Mouse (Mus musculus) CD8-positive naive resting alpha-beta T cell, adult 2 months (primary cell): ENCODE measurements around the gene Msi2.

Source experiments
- DNase-seq, 2 experiments: peaks; one replicate each; pipeline ENCODE4 v3.0.0; 2022; ENCODE audit warnings: low read depth in 2 of 2, low spot score in 2 of 2

Msi2 gene

DNA sequence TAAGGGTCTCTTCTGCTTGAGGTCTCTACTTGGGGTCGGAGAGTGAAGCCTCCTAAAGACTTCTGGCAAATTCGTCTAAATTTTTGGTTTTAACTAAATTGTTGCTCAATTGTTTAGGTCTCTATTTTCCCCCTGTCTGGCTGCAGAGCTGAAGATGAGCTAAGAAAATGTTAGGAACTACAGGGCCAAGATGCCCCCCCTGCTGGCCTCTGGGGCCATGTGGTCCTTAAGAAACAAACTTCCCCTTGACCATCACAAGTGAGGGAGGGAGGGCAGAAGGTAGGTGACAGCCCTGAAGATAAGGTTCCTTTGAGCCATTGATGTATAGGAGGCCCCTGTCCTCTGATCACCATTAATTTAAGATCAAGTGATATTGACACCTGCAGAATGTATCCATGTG is 225.7 kb downstream of the Msi2 start:
- no peak for DNase-seq

DNA sequence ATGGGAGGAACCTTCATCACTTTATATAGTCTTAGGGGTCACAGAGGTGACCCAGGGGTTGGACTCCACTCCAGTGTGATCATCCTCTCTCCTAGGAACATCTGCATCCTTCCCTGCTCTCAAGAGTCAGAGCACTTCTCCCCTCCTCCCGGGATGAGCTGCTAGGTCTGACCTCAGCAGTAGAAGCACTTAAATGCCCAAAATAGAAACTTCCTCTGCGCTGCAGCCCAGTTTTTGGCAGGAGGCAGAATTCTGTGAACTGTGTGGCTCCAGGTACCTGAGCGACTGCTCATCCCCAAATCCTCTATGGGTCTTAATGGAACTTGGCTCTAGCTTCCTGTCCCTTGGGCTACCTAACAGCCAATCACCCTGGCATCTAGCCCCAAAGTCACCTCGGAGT is 228.3 kb downstream of the Msi2 start:
- DNase-seq = no peak

DNA sequence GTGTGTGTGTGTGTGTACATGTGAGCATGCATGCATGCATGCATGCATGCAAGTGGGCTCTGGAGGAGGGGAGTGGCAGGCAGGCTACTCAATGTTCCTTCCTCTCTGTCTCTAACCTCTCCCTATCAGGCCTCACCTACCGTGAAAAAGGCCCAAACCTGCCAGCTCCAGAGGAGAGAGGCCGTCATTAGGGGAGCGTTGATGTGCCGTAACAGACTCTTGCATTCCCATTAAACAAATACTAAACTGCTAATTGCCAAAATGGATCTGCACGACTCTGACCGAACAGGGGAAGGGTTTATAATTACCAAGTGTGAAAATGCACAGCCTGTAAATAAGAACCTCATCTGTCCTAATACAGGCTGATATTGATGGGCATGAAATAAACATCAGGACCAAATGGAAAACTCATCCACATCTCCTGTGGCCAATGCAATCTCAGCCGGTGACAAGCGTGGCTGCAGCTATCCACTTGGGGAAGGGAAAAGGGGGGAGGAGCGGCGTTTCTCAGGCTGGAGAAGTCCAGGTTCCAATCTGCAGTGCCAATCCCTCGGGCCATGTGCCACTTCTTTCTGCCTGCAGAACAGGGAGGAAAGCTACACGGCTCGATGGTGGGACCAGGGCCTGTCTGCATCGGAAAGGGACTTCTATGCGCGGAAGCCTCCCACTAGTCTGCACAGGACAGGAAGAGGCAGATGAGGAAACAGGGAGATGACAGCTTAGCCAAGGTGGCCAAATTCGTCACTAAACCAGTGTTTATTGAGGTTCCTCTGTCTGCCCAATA is 229.2 kb downstream of the Msi2 start:
- DNase-seq = no peak

DNA sequence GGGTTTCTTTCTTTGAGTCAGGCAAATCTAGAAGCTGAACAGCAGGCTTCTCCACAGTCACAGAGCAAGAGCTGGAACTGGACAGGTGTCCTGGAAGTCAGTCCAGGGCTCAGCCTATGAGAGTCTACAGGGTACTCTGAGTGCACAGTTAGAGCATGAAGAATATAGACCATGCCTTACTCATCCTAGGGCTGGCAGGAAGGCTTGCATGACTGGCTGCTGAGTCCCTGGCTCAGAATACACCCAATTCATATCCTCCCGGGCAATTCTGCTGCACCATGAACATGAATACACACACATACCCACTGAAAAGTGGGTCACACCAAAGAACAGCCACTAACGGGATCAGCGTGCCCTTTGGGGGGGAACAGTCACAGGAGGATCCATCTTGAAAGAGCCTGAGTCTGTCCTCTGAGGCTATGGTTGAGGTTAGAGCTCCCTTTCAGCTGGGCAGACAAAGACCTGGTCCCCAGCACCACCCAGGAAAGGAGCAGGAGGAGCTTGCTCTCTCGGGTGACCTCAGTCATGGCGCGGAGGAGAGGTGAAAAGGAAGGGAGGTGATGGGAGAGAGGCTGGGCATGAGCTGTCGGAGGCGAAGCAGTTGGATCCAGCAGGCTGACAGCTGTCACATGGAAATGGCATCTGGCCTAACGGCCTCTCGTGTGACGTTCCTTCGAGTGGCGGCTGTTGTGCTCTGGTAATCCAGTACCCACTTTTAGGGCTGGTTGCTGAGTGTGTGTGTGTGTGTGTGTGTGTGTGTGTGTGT is 230.0 kb downstream of the Msi2 start:
- no peak for DNase-seq

DNA sequence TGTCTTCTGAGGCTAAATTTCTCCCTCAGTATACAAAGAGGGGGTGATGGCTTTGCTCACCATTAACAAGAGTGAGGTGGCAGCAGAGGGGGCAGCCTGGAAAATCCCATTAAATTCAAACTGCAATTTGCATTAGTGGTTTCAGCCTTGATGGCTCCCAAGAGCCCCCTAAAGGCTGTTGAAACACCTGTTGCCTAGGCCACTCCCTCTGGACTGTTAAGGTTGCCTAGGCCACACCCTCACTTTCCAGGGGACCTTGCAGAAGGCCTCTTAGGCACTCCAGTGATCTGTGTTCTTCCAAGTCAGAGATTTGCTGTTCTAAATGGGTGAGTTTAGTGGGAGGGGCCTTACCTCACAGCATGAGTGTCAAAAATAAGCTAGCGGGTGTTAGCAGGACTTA is 232.3 kb downstream of the Msi2 start:
- DNase-seq = no peak

DNA sequence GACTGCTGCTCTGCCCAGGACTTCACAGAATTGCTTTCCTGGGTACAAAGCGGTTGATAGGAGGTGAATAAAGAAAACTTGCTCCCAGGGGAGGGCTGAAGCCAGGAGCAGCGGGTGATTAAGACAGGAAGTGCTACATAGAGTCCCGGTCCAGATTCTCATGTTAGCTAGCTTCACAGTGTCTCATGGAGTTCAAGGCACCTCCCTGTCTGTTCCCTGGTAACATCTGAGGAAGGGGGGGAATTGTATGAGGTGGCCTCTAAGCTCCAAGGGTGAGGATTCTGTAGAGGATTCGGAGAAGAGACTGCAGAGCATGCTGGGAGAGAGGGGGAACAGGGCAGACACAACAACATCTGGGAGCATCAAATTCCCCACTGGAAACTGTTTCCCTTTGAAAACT is 233.2 kb downstream of the Msi2 start:
- DNase-seq = no peak

DNA sequence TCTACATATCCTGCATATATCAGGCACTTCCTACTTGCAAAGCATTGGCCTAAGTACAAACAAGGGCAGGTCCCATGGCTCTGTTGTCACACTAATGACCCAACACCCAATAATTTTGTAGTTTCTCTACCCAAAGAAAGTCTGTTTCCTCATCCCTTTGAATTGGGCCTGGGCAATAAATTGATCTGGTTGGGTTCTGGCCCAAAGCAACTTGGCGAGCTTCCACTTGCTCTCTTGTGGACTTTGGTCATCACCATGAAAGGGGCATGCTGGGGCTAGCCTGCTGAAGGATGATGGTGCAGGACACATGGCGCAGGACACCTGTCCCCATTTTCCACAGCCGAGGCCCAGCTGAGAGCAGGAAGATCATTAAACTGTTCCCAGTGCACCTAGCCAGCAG is 234.3 kb downstream of the Msi2 start:
- DNase-seq = no peak

DNA sequence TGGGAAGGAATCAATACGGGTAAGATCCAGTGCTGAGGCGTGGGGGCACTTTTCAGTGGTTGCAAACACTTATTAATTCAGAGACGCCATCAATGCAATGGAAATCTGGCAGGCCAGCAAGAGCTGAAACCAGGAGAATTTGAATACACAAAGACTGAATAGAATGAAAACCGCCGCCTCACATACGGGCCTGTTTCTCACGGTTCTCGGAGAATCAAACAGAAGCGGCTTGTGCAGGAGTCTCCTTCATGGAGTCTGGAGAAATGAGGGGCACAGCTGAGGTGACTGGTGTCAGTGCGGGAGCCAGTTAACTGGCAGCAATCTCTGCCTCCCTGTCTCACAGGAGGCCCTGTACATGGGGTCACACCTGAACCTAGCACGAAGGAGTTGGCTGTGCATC is 235.7 kb downstream of the Msi2 start:
- no peak for DNase-seq

DNA sequence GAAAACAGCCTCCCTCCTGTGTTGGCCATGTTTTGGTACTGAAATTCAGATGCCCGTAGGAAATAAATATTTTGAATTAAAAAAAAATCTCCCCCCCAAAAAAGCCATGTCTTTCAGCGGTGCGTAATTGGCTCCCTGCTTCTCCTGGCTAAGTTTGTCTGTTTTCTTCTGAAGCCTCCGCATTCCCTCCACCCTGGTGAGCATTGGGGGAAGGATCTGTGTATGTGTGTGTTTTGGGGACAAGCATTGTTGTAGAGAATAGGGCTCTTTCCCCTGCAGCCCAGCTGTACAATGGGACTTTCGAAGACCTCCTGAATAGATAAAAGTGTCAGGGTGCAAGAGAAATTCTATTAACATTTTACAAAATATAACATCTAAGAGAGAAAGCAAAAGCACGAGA is 236.1 kb downstream of the Msi2 start:
- no peak for DNase-seq

DNA sequence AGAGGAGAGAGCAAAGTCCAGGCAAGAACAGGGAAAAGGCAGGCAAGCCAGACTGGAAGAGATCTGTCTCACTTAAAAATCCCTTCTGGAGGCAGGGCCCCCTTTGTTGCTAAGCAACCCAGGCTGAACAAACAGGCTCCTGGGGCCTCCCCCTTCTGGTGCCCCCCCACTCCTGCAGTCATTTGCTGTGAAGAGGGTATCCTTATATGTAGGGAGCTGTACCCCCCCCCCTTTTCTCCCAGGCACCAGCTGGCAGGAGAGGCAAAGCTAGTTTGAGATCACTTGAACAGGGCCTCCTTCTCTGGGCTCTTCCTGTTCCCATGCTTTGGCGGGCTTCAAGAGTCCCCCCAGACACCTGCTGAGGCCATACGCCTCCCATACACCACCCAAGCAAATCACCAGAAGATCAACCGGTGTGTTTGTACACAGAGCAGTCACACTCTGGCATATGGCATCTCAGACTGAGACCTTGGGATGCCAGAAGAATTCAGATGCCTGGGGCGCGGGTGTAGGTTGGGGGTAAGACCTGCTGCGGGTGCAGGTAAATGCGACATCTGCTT is 236.6 kb downstream of the Msi2 start:
- no peak for DNase-seq

DNA sequence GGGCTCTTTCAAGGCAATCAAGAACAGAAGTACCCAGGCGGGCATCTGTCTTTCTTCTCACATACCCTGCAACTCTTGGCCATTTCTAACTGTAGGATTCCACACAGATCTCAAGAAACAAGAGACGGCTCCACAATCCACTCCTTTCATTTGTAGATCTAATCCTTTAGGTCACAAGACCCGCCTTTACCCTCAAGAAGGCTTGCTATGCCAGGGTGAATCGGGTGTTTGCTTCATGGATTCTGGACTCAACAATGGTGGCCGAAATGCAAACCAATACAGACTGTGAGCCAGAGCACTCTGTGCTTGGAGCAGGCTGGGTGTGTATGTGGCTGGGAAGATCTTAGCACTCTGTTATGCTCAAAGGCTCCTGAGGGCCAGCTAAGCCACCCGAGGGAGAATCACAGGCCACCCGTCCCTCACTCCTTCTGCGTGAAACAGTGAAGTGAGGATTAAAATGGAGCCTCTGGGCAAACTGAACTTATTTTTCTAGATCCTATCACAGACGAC is 237.2 kb downstream of the Msi2 start:
- no peak for DNase-seq

DNA sequence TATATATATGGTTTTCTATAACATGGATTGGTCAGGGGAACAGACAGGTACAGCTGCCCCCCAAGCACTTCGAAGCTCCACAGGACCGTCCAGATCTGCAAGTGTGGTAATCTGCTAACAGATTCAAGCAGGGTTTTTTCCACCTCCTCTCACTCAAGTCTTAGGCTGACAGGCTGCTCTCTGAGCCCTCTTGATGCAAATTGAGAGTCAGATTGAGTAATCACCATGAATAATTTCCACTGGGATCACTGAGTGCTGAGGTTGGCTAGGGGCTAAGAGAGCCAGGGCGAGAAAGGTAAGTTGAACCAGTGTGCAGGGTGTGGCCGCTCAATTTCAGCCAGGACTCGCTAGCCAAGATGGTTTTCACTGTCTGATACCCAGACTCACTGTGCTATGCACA is 238.8 kb downstream of the Msi2 start:
- no peak for DNase-seq

DNA sequence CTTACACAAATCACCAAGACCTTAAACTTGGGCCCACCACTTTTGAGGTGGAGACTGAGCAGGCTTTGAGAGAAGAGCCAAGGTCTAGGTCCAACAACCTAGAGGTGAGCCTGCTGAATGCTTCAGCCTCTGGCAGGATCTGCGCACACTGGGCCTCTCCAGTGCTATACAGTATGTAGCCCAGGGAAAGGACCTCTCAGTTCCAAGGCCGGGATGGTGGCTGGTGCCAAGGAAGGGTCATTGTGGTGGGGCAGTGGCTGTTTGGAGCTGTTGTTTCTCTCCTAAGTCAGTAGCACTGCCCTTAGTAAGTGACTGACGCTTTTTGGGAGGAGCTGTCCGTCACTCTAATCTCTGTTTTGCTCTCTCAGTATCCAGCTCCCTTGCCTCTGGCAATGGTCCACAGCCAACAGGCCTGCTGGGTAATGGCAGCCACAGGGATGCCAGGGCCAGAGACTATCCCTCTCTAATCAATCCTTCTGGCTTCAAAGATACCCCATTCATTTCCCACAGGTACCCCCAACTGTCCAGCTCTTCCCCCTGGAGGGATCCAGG is 243.3 kb downstream of the Msi2 start:
- no peak for DNase-seq

DNA sequence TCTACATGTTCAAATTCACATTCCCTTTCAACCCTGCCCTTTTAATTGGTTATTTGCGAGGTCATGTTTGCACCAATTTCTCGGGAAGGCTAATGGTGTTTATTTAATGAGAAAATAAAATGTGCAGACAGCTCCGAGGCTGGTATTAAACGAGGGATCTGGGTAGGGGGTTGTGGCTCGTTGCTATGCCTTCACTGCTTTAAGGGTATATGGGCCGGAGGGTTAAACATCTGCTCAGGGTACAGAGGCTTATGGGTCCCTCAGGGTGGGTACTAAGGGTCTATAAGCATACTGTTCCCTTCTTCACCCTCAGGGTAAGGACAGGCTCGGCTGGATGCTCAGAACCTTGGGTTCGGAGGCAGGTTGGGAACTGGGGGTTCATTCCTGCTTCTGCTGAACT is 245.6 kb downstream of the Msi2 start:
- no peak for DNase-seq

DNA sequence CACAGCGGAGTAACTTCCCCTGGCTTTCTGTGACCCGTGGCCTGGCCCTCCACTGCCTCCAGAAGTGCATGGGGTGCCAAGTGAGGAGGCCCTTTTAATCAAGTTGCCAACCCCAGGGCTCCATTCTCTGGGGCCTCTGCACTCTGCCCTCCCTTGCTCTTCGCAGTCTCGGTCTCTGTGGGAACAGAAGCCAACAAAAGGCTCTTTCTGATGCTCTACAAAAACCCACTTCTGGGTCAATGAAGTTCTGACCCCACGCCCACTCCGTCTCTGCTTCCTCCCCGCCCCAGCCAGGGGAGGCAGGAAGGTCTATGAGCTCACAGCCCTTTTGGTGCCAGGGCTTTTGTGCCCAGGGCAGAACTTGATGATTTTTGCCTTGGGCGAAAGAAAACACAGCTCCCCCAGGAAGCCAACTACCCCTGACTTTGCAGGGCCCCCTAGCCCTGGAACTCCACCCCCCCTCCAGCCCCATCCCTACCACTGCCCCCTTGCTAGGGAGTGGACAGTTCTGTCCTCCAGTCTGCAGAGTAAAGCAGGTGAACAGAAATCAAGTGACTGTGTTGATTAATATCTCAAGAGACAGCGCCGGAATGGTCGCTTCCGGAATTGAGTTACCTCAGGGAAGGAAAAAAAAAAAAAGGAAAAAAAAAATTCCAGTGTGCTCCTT is 246.2 kb downstream of the Msi2 start:
- no peak for DNase-seq

DNA sequence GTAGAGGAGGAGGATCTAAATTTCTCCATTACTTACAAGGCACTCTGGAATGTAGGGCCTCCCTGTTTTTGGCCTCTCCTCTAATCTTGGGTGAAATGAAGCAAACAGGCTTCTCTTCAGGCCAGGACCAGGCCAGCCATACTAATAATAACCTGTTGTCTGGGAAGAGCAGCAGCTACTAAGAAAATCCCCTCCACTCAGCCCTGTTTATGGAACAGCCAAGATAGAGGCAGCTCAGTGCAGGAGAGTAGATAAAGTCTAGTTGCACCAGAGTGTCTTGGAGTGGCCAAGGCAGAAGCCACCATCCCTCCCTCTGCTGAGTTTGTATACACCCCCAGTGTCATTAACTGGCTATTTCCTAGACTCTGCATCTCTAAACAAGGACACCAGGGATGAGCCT is 247.7 kb downstream of the Msi2 start:
- DNase-seq = no peak

DNA sequence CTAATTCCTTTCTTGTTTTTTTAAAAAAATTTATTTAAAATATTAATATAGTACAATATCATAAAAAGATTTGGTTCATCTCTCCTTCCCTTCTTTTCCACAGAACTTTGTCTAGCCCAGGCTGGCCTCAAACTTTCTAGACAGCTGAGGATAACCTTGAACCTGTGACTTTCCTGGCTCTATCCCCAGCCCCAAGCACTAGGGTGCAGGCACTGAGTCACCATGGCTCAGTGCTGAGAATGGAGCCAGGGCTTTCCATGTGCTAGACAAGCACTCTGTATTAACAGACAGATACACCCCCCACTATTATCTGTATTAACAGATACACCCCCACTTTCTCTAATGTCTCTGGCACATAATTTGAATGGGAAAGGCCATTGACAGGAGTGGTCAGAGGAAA is 249.3 kb downstream of the Msi2 start:
- DNase-seq = no peak

DNA sequence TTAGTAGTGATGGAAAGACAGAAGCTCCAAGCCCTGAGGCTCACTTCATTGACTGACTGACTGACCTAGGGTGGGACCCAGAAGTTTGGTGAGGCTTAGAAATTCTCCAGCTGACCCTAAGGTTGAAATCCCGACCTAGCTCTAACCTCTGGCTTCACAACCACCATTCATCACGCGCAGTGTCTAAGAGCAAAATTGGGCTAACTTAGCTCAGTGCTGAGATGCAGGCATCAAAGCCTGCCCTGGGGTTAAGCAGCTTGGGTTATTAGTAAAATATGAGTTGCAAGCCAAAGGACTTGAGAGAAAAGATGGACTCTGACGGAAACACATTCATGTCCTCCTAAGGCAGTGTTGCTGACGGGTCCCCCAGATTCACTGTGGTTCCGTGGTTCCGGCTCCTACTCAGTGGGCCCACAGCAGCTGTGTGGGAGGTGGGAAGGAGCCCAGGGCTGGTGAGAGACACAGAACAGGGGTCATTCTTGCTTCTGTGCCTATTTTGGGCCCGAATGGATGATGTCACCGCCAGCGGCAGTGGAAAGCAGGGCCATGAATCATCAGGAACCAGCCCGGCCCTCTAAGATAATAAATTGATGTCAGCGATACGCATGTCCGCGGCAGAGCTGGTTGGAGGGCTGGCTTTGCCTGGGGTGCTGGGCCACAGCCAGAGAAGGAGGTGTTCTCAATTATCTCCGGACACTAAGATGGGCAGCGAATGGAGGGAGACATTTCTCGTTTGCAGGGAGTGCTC is 250.6 kb downstream of the Msi2 start:
- DNase-seq = no peak

DNA sequence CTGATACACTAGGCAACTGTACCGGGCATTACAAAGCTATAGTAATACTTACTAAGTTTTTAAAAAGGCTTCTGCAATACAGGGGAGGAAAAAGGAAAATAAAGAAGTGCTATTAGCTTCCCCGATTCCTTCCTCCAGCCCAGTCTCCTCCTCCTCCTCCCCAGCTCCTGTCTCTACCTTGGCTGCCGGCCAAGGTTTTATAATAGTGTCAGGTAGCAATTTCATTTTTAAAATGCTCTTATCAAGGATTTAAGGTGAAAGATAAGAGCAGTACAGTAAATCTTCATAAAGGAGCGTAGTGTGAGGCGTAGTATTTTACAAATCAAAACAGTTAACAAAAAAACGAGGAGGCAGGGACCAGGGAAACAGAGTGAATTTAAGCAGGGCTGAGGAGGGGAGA is 254.4 kb downstream of the Msi2 start:
- no peak for DNase-seq

DNA sequence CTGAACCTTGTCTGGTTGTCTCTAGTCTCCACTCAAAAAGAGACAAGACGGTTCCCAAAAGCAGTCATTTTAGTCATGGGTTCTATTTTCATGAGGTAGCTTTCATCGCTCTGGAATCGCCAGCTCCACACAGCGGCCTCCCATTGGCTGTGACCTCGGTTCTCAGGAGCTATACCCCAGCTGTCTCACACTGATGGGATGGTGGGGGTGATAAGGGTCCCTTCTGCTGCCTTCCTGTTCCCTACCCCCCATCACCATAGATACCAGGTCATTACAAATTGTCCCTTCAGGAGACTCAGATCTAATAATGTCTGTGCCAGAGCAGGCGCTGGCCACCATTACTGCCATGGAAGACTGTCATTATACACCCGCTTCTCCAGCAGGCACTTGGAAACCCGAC is 255.5 kb downstream of the Msi2 start:
- DNase-seq = no peak

DNA sequence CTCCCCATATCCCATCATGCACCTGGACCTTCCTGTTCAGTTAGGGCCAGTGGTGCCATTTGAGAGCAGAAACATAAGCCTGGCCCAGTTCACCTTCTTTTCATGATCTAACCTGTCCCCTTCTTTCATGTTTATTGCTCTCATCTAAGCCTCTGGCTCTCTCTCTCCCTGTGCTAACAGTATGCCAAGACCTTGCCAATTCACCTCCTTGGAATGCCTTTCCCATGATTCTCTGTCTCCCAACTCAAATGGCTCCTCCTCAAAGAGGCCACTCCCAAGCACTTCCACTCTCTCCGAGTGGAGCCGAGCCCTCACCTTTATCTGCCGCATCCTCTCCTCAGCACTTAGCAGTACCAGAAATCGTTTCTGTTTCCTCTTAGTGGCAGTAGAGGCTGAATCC is 256.7 kb downstream of the Msi2 start:
- no peak for DNase-seq
